Comparison of ENCODE assay signal across 32 mouse cellular contexts in genomic region chr5:20578666-20579065, GRCm38 (mm10).
A peak's percentile ranks its signal among the peaks of the same experiment; 100 is the strongest.
DNase-seq lines count a peak whose midpoint lies in the region; ATAC-seq and TF ChIP-seq lines count a peak whose summit lies in the region.
"Had no signal": no experiment of that assay in that cellular context is flagged by ENCODE, and none has a peak within 500 bp of the region (broad histone marks: within the 10 kb centered on the region; RNA-seq: fewer than 3 reads in every experiment).

No protein-coding gene starts in this region.

- no peaks in the 10 kb centered on the region for H3K4me1 ChIP-seq in forebrain, postnatal 0 days (ENCODE audit: insufficient read depth)
- peaks cover 8% of the 10 kb centered on the region; the same call in 1 of the 2 replicates for H3K4me1 ChIP-seq in forebrain, embryonic 12.5 days
- H3K4me1 ChIP-seq in liver, postnatal 0 days (ENCODE audit: insufficient read depth), result no peaks in the 10 kb centered on the region
- H3K4me1 ChIP-seq: embryonic facial prominence, embryonic 12.5 days; intestine, embryonic 15.5 days; limb, embryonic 15.5 days; liver, embryonic 13.5 days; stomach, embryonic 15.5 days had no signal

- no peak overlapping the region for H3K27ac ChIP-seq in forebrain, postnatal 0 days (ENCODE audit: low read depth, low read length)
- H3K27ac ChIP-seq in forebrain, embryonic 12.5 days, result no peak overlapping the region
- peak overlapping the region; percentile 78 for H3K27ac ChIP-seq in layer of hippocampus, adult 2 months
- no peak overlapping the region for H3K27ac ChIP-seq in liver, postnatal 0 days (ENCODE audit: low read depth)
- H3K27ac ChIP-seq: embryonic facial prominence, embryonic 12.5 days; forebrain, embryonic 15.5 days; hindbrain, embryonic 12.5 days; hindbrain, postnatal 0 days; intestine, embryonic 15.5 days; kidney, postnatal 0 days; limb, embryonic 15.5 days; liver, embryonic 13.5 days; macrophage; midbrain, embryonic 15.5 days; stomach, embryonic 15.5 days had no signal

- H3K36me3 ChIP-seq in forebrain, postnatal 0 days (ENCODE audit: insufficient read depth), result peaks cover 5% of the 10 kb centered on the region; the same call in 1 of the 2 replicates
- no peaks in the 10 kb centered on the region for H3K36me3 ChIP-seq in forebrain, embryonic 12.5 days (replicated peaks)
- no peaks in the 10 kb centered on the region for H3K36me3 ChIP-seq in liver, postnatal 0 days (replicated peaks; ENCODE audit: insufficient read depth, low read length)
- H3K36me3 ChIP-seq: embryonic facial prominence, embryonic 12.5 days; G1E; hindbrain, embryonic 12.5 days; intestine, embryonic 15.5 days; limb, embryonic 15.5 days; liver, embryonic 13.5 days; midbrain, embryonic 15.5 days; stomach, embryonic 15.5 days had no signal

- 0 out of 2 replicates have a peak, but pooled peaks have one; percentile 10 for ATAC-seq in forebrain, postnatal 0 days
- ATAC-seq in forebrain, embryonic 12.5 days (ENCODE audit: low FRiP score), result no peak
- ATAC-seq in liver, postnatal 0 days, result no peak
- ATAC-seq: forebrain, embryonic 15.5 days; hindbrain, postnatal 0 days; intestine, embryonic 15.5 days; midbrain, embryonic 15.5 days had no signal

- H3K4me2 ChIP-seq in forebrain, postnatal 0 days (ENCODE audit: low read depth), result no peak overlapping the region
- no peak overlapping the region for H3K4me2 ChIP-seq in forebrain, embryonic 12.5 days
- H3K4me2 ChIP-seq in liver, postnatal 0 days (ENCODE audit: low read depth, low read length), result no peak overlapping the region
- H3K4me2 ChIP-seq: embryonic facial prominence, embryonic 12.5 days; forebrain, embryonic 15.5 days; heart, embryonic 11.5 days; hindbrain, embryonic 12.5 days; intestine, embryonic 15.5 days; limb, embryonic 15.5 days; liver, embryonic 13.5 days; midbrain, embryonic 15.5 days; stomach, embryonic 15.5 days had no signal

- TF ChIP-seq CTCF in forebrain, postnatal 0 days (IDR thresholded peaks at IDR 0.05; ENCODE audit: low read depth), result no peak
- no peak for TF ChIP-seq CTCF in layer of hippocampus, adult 2 months (conservative IDR thresholded peaks at IDR 0.05)
- no peak for TF ChIP-seq CTCF in liver, postnatal 0 days (IDR thresholded peaks at IDR 0.05; ENCODE audit: low read depth)

- no peak for TF ChIP-seq EP300 in liver, postnatal 0 days (IDR thresholded peaks at IDR 0.05; ENCODE audit: low read depth)

- WGBS in forebrain, postnatal 0 days, result 71% methylated on average over 3 of the region's 3 CpGs
- WGBS in forebrain, embryonic 12.5 days, result 92% methylated on average over 3 of the region's 3 CpGs
- WGBS in liver, postnatal 0 days (ENCODE audit: insufficient replicate concordance), result 63% methylated on average over 3 of the region's 3 CpGs

- H3K4me3 ChIP-seq in forebrain, postnatal 0 days (ENCODE audit: low read depth, low read length), result no peak overlapping the region
- no peak overlapping the region for H3K4me3 ChIP-seq in forebrain, embryonic 12.5 days (replicated peaks)
- H3K4me3 ChIP-seq in layer of hippocampus, adult 2 months, result no peak overlapping the region
- H3K4me3 ChIP-seq in liver, postnatal 0 days (ENCODE audit: low read depth, low read length), result no peak overlapping the region
- H3K4me3 ChIP-seq: embryonic facial prominence, embryonic 12.5 days; forebrain, embryonic 15.5 days; hindbrain, embryonic 12.5 days; intestine, embryonic 15.5 days; limb, embryonic 15.5 days; liver, embryonic 13.5 days; midbrain, embryonic 15.5 days; stomach, embryonic 15.5 days had no signal

- H3K27me3 ChIP-seq in forebrain, postnatal 0 days (ENCODE audit: insufficient read depth, low read length), result no peaks in the 10 kb centered on the region
- no peaks in the 10 kb centered on the region for H3K27me3 ChIP-seq in forebrain, embryonic 12.5 days
- peaks cover 14% of the 10 kb centered on the region; the same call in 1 of the 2 replicates for H3K27me3 ChIP-seq in liver, postnatal 0 days (ENCODE audit: insufficient read depth, low read length)
- H3K27me3 ChIP-seq: embryonic facial prominence, embryonic 12.5 days; forebrain, embryonic 15.5 days; hindbrain, embryonic 12.5 days; intestine, embryonic 15.5 days; limb, embryonic 15.5 days; midbrain, embryonic 15.5 days; stomach, embryonic 15.5 days had no signal

- intact Hi-C loops in left cerebral cortex, postnatal 25 days (cut with DNase I), result no loop called here

- H3K9ac ChIP-seq in forebrain, postnatal 0 days, result no peak overlapping the region
- no peak overlapping the region for H3K9ac ChIP-seq in forebrain, embryonic 12.5 days
- H3K9ac ChIP-seq in liver, postnatal 0 days (replicated peaks), result no peak overlapping the region
- H3K9ac ChIP-seq: embryonic facial prominence, embryonic 12.5 days; forebrain, embryonic 15.5 days; hindbrain, embryonic 12.5 days; intestine, embryonic 15.5 days; limb, embryonic 15.5 days; liver, embryonic 13.5 days; midbrain, embryonic 15.5 days; stomach, embryonic 15.5 days had no signal

- DNase-seq in forebrain, postnatal 0 days, result no peak
- peak; percentile 24 to 71 for DNase-seq in layer of hippocampus, adult 2 months (ENCODE audit: low spot score in 2 of 2)
- DNase-seq in layer of hippocampus, postnatal 25 days (ENCODE audit: extremely low spot score in 1 of 2, low spot score in 1 of 2), result no peak
- peak; percentile 44 for DNase-seq in right cerebral cortex, adult 18-20 months
- no peak for DNase-seq in right cerebral cortex, postnatal 14 days
- peak; percentile 44 to 84 for DNase-seq in left cerebral cortex, postnatal 25 days (ENCODE audit: low spot score in 2 of 2)
- DNase-seq in liver, postnatal 0 days, result no peak
- DNase-seq: adrenal gland, adult 8-10 months; cerebellum, adult 8-10 months; cerebellum, postnatal 36 days; embryo, embryonic 11 days; gastrocnemius, postnatal 25 days; heart, postnatal 36 days; kidney, adult 8-10 months; kidney, postnatal 4 days; liver, embryonic 13.5 days; lung, adult 2 months; lung, postnatal 10 days; thymus, postnatal 25 days had no signal

- no peaks in the 10 kb centered on the region for H3K9me3 ChIP-seq in forebrain, postnatal 0 days (ENCODE audit: low read length)
- H3K9me3 ChIP-seq in forebrain, embryonic 12.5 days, result no peaks in the 10 kb centered on the region
- H3K9me3 ChIP-seq in liver, postnatal 0 days (ENCODE audit: low read length), result no peaks in the 10 kb centered on the region
- H3K9me3 ChIP-seq: embryonic facial prominence, embryonic 12.5 days; forebrain, embryonic 15.5 days; G1E; hindbrain, embryonic 12.5 days; intestine, embryonic 15.5 days; limb, embryonic 15.5 days; liver, embryonic 13.5 days; midbrain, embryonic 15.5 days; stomach, embryonic 15.5 days had no signal

Comparison
In these comparisons a context has a peak if more than half of its experiments do, and no peak if none do; other contexts are left out.
1. DNase-seq: peak in layer of hippocampus, adult 2 months (2 of 2), right cerebral cortex, adult 18-20 months (single experiment) and left cerebral cortex, postnatal 25 days (2 of 2); none in forebrain, postnatal 0 days (single experiment), layer of hippocampus, postnatal 25 days (0 of 2), right cerebral cortex, postnatal 14 days (single experiment) and liver, postnatal 0 days (single experiment).